Mouse (Mus musculus) hematopoietic stem cell, adult 5-6 weeks (primary cell): ENCODE measurements around the gene U90926. TPM values are rescaled to one million over a fixed set of nuclear protein-coding genes. Genes with fewer than 3 reads are reported as not detected.

ENCODE experiments used
- ATAC-seq, 2 experiments: fragments of 125-278 bp in 1 of 2; replicated peaks in 1 of 2; 2 replicates each; pipeline ENCODE4 v1.8.0; 2016 to 2017; ENCODE audit warnings: inconsistent platforms in 2 of 2, mild to moderate bottlenecking in 2 of 2, moderate number of reproducible peaks in 2 of 2, low read depth in 1 of 2, moderate TSS enrichment in 1 of 2; ENCODE audit not compliant: low FRiP score in 2 of 2, poor library complexity in 2 of 2, severe bottlenecking in 2 of 2, insufficient read depth in 1 of 2, low TSS enrichment in 1 of 2
- total RNA-seq: library from RNA; stranded (forward); fragments of 172-1452, 232-1000 nt; gene quantifications from 2 replicates; pipeline ENCODE4 v1.2.3, GENCODE M21; 2017

The U90926 gene
- total RNA-seq, 1 experiment from 2014 or later, result not detected

DNA sequence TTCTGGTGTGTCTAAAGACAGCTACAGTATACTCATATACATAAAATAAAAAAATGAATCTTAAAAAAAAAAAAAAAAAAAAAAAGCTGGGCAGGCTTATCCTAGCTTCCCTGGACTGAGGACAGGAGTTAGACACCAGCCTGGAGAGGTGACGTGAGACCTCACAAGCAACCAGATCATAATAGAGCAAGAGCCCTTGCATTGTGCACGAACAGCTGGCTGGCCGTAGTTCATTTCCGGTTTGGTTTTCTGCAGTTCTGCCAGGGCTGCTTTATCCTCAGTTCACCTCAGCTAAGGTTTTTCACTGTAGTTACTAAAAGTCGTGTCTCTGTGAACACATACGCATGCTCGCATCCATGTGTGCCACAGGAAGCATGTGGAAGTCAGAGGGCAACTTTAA lies 12.6 kb upstream of the U90926 start:
- ATAC-seq, result no peak

DNA sequence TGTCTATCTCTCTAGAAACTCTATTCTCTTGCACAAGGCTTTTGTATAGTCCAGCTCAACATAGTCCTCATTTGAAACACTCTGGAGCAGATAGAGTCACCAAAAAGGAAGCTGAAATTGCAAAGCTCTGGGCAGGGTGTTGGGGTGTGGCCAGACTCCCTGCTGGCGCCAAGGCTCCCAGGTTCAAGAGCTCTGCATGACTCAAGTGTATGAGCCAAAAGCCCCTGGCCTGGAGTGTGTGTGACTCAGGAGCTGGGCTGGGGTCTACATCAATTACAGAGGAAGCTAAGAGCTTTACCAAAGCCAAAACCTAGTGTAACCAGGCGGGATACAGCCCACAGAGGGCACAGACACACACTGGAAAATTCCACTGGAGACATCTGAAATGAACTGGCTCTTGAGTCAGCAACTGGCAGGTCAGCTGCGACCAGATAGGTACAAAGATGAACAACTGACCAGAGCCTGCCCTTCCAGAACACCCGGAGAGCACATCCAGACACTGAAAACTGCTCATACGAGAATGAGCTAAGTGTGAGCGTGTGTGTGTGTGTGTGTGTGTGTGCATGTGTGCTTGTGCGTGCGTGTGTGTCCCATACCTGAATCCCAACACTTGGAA lies 5.2 kb upstream of the U90926 start:
- no peak for ATAC-seq

- ATAC-seq, result no peak
These were observed 4.6 kb upstream of the U90926 start for GRCm38 (mm10) chr5:92219826-92220225.

DNA sequence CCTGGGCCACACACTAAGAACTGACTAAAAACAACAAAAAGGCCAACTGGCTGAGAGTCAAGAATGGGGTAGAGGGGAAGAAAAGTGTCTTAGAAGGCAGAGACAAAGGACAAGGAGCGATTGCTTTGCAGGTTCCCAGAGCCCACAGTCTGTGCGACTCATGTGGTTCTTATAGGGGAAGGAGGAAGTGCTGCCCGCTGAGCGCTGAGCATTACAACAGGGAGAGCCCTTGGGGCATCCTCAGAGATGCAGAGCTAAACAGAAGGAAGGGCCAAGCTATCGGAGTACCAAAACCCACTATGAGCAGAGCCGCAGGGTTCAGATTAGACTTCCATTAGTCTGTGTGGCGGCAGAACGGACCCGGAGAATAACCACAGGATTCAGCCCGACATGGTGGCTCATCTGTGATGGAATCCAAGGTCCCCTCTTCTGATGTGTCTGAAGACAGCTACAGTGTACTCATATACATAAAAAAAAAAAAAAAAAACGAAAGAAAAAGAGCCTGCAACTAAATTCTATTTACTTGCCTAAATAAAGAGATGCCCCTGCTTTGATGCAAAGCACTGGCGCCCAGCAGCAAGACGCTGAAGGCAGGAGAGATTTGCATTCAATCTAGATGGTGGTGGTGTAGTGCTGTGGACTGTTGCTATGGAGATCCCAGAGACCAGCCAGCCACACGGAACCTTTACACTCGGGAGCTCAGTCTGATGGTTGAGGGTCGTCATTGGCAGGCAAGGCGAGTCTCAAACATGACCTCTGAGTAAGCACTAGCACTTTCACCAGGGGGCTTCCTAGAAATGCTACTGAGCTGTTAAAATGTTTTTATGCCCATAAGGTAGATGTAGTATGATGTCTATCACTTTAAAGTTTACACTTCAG lies 3.9 kb upstream of the U90926 start:
- peak in 1 of 2 experiments; percentile 59; a peak in 1 of 4 replicates for ATAC-seq

- ATAC-seq, result no peak
These were observed 3.0 kb downstream of the U90926 start for GRCm38 (mm10) chr5:92212231-92212630.

GRCm38 (mm10) chr5:92210205-92210604 lies 5.0 kb downstream of the U90926 start:
- ATAC-seq, result no peak

DNA sequence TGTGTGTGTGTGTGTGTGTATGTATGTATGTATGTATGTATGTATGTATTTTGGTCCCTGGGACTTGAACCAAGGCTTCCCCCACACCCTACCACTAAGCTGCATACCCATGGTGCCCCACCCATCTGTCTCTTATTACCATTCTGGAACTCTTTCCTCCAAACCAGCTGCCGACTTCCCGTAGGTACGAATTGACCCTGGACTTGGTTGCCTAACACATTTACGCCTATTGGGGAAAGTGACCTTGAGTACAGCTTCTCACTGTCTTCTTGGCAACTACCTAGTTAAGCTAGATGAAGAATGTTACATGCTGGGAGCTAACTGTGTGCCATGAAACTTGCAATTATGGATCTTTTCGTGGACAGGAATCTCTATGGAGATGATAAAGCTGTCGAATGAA lies 9.1 kb downstream of the U90926 start:
- no peak for ATAC-seq

GRCm38 (mm10) chr5:92205706-92206105 lies 9.5 kb downstream of the U90926 start:
- no peak for ATAC-seq

DNA sequence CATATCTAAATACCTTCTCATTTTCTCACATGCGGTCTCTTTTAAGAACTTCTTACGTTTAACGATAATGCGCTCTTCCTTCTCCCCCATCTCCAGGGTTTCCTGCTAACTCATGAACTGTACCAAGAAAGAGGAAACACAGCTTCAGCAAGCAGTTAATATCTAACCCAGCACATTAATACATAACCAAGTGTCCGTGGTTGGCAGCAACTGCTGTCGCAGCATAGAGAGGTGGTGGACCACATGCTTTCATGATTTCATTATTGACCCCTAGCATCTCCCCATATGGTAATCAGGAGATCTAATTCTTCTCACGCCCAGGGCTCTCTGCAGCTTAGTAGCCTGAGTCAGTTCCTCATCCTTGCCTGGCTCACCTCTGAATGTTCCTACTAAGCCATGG lies 10.0 kb downstream of the U90926 start:
- ATAC-seq, result peak; percentile 48 to 71; a peak in 3 of 4 replicates

- ATAC-seq, result peak; percentile 10 to 22; a peak in 1 of 4 replicates
These were observed 10.8 kb downstream of the U90926 start for GRCm38 (mm10) chr5:92204162-92205036.

DNA sequence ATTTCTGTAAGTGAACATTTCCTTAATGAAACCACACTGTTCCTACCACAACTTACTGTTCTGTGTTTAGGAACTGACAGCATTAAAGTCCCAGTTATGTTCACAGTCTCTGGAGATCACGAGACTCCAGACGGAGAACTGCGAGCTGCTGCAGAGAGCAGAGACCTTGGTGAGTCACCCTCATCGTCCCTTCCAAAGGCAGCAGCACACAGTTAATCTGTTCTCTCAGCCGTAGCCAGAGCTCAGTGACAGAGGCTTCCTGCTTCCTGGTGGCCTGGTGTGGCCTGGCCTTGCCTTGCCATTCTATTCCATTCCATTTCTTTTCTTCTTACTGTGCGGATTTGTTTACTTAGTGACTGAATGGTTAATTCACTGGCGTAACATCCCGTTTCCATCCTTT lies 16.9 kb downstream of the U90926 start:
- no peak for ATAC-seq

- no peak for ATAC-seq
These were observed 18.1 kb downstream of the U90926 start for GRCm38 (mm10) chr5:92196895-92197811.

DNA sequence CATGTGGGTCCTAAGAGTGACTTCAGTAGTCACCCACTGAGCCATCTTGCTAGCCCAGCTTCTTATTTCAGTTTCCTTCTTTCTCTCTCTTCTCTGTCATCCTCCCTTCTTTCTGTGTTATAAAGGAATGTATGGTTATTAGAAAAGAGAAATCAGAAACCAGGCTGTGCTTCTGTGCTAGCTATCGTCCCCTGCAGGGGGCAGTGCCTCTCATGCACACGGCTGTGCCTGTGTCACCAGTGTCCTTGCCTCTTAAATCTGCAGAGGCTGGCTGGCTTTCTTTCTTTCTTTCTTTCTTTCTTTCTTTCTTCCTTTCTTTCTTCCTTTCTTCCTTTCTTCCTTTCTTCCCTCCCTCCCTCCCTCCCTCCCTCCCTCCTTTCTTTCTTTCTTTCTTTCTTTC lies 19.5 kb downstream of the U90926 start:
- ATAC-seq, result peak; percentile 78 to 80; a peak in 3 of 4 replicates

DNA sequence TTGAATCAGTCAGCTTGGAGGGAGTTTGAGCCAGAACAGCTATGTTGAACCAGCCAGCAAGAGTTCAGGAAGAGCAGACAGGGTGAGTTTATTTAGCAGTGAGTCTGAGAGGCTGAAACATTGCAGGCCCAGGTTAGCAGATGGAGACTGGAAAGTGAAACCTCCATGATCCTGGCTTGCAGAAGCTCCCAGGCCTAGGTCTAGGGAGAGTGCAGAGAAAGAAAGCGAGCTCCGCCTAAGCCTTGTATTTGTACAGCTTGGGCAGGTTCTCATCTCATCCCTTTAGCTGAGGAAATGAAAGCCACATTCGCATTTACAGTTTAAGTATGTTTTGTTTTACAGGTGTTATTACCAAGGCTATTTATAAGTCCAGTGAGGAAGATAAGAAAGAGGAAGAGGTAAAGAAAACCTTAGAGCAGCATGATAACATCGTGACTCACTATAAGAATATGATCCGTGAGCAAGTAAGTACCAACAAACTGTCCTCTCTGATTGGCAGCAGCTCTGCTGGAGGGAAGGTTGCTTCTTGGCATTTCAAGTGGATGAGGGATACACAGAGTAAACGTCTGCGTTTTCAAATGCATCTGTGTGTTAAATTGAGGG lies 26.2 kb downstream of the U90926 start:
- no peak for ATAC-seq

- ATAC-seq, result no peak
These were observed 32.0 kb downstream of the U90926 start for GRCm38 (mm10) chr5:92183071-92183830.

DNA sequence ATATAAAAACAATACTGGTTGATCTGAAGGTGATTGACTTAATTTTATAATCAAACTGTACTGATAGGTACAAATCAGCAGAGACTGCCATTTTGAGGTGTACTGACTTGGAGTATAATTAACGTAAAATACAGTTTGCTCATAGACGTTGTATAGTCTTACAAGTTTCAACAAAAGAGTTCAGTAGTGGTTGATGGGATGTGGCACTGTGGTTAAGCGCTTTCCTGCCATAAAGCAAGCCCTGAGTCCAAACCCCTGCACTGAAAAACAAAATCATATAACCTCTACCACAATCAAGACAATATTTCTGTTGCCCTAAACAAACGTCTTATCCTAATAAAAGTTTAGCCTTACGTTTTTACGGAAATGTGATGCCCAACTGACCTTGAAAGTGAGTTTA lies 49.2 kb downstream of the U90926 start:
- ATAC-seq, result peak; percentile 46 to 51; a peak in 1 of 4 replicates
